Mouse (Mus musculus): ENCODE measurements around the gene Trim25. TPM values are rescaled to one million over a fixed set of nuclear protein-coding genes. Genes with fewer than 3 reads are reported as not detected.
A peak's percentile ranks its signal among the peaks of the same experiment; 100 is the strongest.

Gene Trim25
- total and polyA plus RNA-seq, 3 experiments = 6.1 to 41.2 (median 19.5) TPM

- Histone ChIP-seq H3K36me3 (replicated peaks in 1 of 2; ENCODE audit: control insufficient read depth in 1 of 2, insufficient read depth in 1 of 2, low read length in 1 of 2) (peaks cover 6 to 41% of the 10 kb centered on the region in 2 experiments), H3K79me2 (replicated peaks; ENCODE audit: control insufficient read depth, extremely low read depth, insufficient read depth, poor library complexity, severe bottlenecking) (peaks cover 37% of the 10 kb centered on the region), H3K4me3 (replicated peaks in 1 of 3; ENCODE audit: low read depth in 2 of 3, low read length in 2 of 3, poor library complexity in 1 of 3) (peak overlapping the region; percentile 76 to 85 (median 84)), H3K27me3 (replicated peaks) (no peaks in the 10 kb centered on the region), H3K4me2 (ENCODE audit: insufficient read depth, low read depth, poor library complexity, severe bottlenecking) (peak overlapping the region; percentile 58), H3K9ac (ENCODE audit: insufficient read depth, low read depth) (peak overlapping the region; percentile 50), H3K4me1 (ENCODE audit: control insufficient read depth in 1 of 2, insufficient read depth in 2 of 2) (peaks cover 26 to 61% of the 10 kb centered on the region in 2 experiments), H3K27ac (ENCODE audit: insufficient read depth, low read depth) (no peak overlapping the region), H3K9me3 (replicated peaks; ENCODE audit: low read length) (no peaks in the 10 kb centered on the region)
- dilution Hi-C loops (cut with MboI; ENCODE audit: extremely low pct_ligation_motif_present, extremely low pct_unique_long_range_greater_than_20kb, low sequenced_read_pairs) = no loop called here
- in situ Hi-C loops (cut with MboI; ENCODE audit: low pct_ligation_motif_present, low pct_unique_long_range_greater_than_20kb, low sequenced_read_pairs) = loop anchor here (5.0 kb wide), 1 partner anchor 37 kb away; no protein-coding TSS in a partner anchor
- no peak for DNase-seq (ENCODE audit: extremely low read depth)
- TF ChIP-seq MAX (IDR thresholded peaks at IDR 0.05; ENCODE audit: low read length) (no peak), MYC (IDR thresholded peaks at IDR 0.05; ENCODE audit: low read depth, low read length) (no peak), JUN (IDR thresholded peaks at IDR 0.05; ENCODE audit: insufficient read depth, low read depth, low read length) (no peak), BHLHE40 (IDR thresholded peaks at IDR 0.05; ENCODE audit: low read depth, low read length) (no peak), IRF4 (IDR thresholded peaks at IDR 0.05; ENCODE audit: low read depth, low read length) (no peak)
Measured at GRCm38 (mm10) chr11:89000527-89000819, 1.3 kb downstream of the Trim25 start.

DNA sequence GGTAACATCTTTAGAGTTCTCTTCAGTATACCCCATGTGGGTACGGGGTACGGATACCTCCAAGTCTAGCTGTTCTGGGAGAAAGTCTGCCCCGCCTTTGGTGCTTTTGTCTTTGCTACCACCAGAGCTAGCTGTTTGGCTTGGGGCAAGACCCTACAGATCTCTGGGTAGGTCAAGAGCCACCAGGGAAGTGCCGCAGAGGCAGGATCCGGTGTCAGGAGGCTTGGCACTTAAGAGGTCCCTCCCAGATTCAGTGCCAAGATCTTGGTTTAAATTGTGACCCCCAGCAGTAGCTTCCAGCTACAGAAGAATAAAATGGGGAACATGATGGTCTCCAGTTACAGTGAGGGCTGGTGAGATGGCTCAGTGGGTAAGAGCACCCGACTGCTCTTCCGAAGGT, 2.4 kb downstream of the Trim25 start:
- Histone ChIP-seq H3K79me2 (replicated peaks; ENCODE audit: control insufficient read depth, extremely low read depth, insufficient read depth, poor library complexity, severe bottlenecking) (peaks cover 37% of the 10 kb centered on the region), H3K4me2 (ENCODE audit: insufficient read depth, low read depth, poor library complexity, severe bottlenecking) (peak overlapping the region; percentile 58), H3K9ac (ENCODE audit: insufficient read depth, low read depth) (no peak overlapping the region), H3K4me3 (replicated peaks in 1 of 3; ENCODE audit: low read depth in 2 of 3, low read length in 2 of 3, poor library complexity in 1 of 3) (peak overlapping the region; percentile 6 to 33 (median 26)), H3K27me3 (replicated peaks) (no peaks in the 10 kb centered on the region), H3K4me1 (ENCODE audit: control insufficient read depth in 1 of 2, insufficient read depth in 2 of 2) (peaks cover 26 to 67% of the 10 kb centered on the region in 2 experiments), H3K9me3 (replicated peaks; ENCODE audit: low read length) (no peaks in the 10 kb centered on the region), H3K27ac (ENCODE audit: insufficient read depth, low read depth) (no peak overlapping the region), H3K36me3 (replicated peaks in 1 of 2; ENCODE audit: control insufficient read depth in 1 of 2, insufficient read depth in 1 of 2, low read length in 1 of 2) (peaks cover 10 to 52% of the 10 kb centered on the region in 2 experiments)
- TF ChIP-seq CHD1 (IDR thresholded peaks at IDR 0.05; ENCODE audit: low read depth, low read length) = no peak
- no peak for TF ChIP-seq KAT2A (IDR thresholded peaks at IDR 0.05; ENCODE audit: insufficient replicate concordance, low read length)
- TF ChIP-seq ELF1 (IDR thresholded peaks at IDR 0.05; ENCODE audit: low read depth, low read length) = no peak
- TF ChIP-seq SIN3A (IDR thresholded peaks at IDR 0.05; ENCODE audit: low read length) = no peak
- TF ChIP-seq TCF12 (IDR thresholded peaks at IDR 0.05; ENCODE audit: low read depth, low read length) = no peak
- TF ChIP-seq PAX5 (IDR thresholded peaks at IDR 0.05; ENCODE audit: low read length) = no peak
- no peak for TF ChIP-seq HCFC1 (IDR thresholded peaks at IDR 0.05; ENCODE audit: low read depth, low read length)
- TF ChIP-seq JUND (conservative IDR thresholded peaks at IDR 0.05; ENCODE audit: low read depth, low read length) = no peak
- no peak for TF ChIP-seq MAZ (IDR thresholded peaks at IDR 0.05; ENCODE audit: low read depth, low read length)
- TF ChIP-seq EP300 (IDR thresholded peaks at IDR 0.05; ENCODE audit: low read length) = no peak
- no peak for TF ChIP-seq ETS1 (conservative IDR thresholded peaks at IDR 0.05; ENCODE audit: low read depth, low read length)
- TF ChIP-seq POLR2A (IDR thresholded peaks at IDR 0.05; ENCODE audit: low read depth, low read length) = no peak
- no peak for TF ChIP-seq CTCF (conservative IDR thresholded peaks at IDR 0.05 in 1 of 2, IDR thresholded peaks at IDR 0.05 in 1 of 2; ENCODE audit: low read depth in 2 of 2, low read length in 2 of 2)
- DNase-seq (ENCODE audit: extremely low read depth) = no peak
- dilution Hi-C loops (cut with MboI; ENCODE audit: extremely low pct_ligation_motif_present, extremely low pct_unique_long_range_greater_than_20kb, low sequenced_read_pairs) = no loop called here
- in situ Hi-C loops (cut with MboI; ENCODE audit: low pct_ligation_motif_present, low pct_unique_long_range_greater_than_20kb, low sequenced_read_pairs) = loop anchor here (5.0 kb wide), 1 partner anchor 36 kb away; no protein-coding TSS in a partner anchor
